Mouse (Mus musculus) heart, adult 2 months (tissue): ENCODE measurements around the gene Tmem145.

ENCODE experiments used
- CTCF ChIP-seq: fragments of 200-600 bp; IDR thresholded peaks from 2 replicates; pipeline ENCODE4 v1.8.1; 2022; ENCODE audit warnings: antibody characterized with exemption, mild to moderate bottlenecking, moderate library complexity
- POLR2A ChIP-seq: fragments of 200-500 bp; IDR thresholded peaks from 2 replicates; pipeline ENCODE4 v1.6.1; 2011; ENCODE audit warnings: mild to moderate bottlenecking, low read depth, low read length, control low read depth; ENCODE audit not compliant: insufficient read depth

- TF ChIP-seq CTCF: no peak
- TF ChIP-seq POLR2A: no peak
Observed at GRCm38 (mm10) chr7:25314606-25315305, 8.8 kb downstream of the Tmem145 start.
